Mouse (Mus musculus): ENCODE results near the gene Gpam.

Gpam gene

DNA sequence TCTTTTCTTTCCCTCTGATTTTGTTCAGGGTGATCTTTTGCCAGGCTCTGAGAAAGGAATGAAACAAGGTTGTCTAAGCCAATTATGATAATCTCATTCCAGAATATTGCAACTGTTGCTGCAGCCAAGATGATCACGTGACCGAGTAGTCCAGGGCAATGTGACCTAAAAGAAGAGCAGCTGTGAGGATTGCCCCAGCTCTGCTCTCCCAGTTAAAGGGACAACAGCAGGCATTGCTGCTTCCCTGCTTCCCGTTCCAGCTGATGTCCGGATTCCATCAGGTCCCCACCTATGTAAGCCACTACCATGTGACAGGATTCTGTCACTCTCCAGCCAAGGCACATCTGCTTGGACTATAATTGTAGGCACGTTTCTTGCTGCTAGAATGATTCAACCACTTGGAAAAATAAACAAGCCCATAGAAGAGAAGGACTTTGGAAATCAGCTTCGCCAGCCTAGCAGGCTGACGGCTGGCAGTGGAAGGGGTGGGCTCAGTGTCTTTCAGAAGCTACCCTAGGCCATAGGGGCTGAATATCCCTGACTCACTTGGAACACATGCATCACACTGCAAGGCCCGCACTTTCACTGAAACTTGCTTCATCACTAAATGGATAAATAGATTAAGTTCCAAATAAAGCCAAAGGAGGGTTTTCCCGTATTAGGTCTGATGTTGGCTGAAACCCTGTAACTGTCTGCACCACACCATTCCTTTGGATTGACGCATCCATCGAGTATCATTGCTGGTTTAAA is 23.8 kb downstream of the Gpam start:
- DNase-seq (ENCODE audit: low read depth, low spot score): peak; percentile 77

DNA sequence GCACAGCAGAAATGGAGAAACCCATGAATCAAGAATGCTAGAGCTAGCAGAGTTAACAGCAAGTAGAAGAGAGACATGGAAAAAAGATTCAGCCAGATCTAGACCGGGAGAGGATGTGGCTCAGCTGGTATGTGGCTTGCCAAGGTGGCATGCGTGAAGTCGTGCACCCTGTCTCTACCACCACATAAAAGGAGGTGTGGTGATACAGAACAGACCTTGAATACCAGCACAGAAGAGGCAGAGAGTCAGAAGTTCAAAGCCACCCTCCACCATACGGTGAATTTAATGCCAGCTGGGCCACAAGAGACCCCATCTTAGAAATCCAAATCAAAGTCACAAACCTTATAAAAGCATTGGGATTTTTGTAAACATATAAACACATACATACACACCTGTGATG is 25.4 kb downstream of the Gpam start:
- DNase-seq (ENCODE audit: low read depth, low spot score): no peak

- no peak for DNase-seq (ENCODE audit: low read depth, low spot score)
These were observed 26.6 kb downstream of the Gpam start for GRCm38 (mm10) chr19:55100227-55101140.

DNA sequence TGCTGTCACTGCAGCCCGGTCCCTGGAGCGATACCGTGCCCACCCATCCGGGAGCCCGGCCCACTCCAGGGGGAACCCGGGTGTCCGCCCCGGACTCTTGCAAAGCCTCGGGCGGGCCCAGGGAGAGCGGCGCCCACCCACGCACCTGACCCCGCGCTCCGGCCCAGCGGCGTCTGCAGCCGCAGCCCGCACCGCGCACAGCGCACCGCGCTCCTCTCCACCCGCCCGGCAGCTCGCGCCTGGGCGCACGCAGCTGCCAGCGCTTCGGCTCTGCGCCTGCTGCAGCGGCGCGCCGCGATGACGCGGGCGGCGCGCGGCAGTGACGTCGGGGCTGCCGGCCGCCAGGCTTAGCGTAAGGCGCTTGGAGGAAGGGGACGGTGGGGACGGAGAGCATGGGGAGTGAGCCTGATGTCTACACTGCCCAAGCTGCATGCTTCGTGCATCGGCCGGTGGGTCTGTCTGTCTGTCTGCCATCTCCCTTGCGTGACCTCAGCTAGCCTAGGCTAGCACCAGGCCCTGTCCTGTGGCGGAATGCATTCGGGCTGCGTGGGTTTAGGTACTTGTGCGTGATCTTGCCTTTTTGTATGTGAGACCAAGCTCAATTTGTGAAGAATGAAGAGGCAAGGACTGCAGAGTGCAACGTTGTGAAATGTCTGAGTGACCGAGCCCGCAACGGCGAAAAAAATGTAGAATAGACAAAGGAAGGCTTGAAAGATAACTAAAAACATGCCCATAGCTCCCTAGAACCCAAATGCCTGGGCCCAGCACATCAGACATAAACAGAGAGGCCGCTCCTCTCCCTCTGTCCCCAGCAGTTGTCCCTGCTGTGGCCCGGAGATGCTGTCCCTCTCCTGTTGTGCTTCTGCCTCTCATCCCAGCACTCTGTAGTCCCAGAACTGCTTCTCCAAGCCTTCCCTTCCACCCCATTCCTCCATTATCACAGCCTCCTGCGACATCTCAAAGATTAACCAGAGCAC is 27.6 kb downstream of the Gpam start:
- peak; percentile 80 for DNase-seq (ENCODE audit: low read depth, low spot score)

DNA sequence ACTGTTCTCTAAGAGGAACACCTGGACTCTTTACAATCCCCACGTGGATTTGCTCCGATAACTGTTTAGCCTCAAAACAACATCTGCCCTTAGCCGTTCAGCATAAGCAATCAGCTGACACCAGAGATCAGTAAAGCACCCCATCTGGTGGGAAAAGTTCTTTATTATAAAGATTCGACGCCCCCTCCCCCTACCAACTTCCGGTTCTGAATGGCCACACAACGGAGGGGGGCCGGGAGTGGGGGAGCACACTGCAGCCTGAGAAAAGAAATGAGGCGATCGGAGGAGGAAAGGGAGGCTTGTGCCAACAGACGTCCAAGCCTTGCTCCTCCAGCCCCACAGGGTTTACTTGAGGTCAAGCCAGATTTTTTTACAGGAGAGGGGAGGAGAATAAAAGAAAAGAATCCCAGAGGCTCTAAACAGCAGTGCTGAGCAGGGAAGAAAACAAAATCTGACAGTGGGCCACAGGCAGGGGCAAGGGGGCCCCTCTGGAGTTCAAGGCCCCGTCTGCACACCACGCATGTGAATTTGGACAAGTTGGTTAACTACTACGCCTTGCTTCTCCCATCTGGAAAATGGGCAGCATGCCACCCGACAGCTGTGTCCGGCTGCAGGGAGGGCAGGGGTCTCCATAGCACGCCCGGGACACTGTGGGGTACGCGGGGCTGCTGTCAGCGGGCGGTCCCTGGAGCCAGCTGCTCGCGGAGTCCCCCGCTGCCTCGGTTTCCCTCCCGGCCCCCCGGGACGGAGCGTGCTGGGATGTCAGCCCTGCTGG is 28.4 kb downstream of the Gpam start:
- peak; percentile 29 for DNase-seq (ENCODE audit: low read depth, low spot score)

GRCm38 (mm10) chr19:55097396-55097967 is 29.6 kb downstream of the Gpam start:
- no peak for DNase-seq (ENCODE audit: low read depth, low spot score)

- DNase-seq (ENCODE audit: low read depth, low spot score): no peak
These were observed 30.4 kb downstream of the Gpam start for GRCm38 (mm10) chr19:55096666-55097065.

DNA sequence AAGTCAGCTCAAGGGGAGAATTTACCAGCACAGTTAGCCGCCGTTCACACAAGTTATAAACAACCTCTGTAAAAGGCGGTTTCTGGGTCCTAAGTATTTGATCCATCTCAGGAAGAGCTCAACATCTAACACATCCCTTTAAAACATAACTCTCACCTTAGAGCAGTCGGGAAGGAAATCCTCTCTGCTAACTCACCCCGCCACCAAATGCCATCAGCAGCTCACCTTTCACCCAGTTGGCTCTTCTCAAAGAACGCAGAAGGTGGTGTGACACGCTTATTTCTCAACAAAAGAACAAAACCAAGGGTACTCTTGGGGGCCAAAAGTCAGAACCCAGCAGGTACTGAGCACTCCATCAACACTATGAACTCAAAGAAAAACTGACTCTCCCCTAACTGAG is 31.5 kb downstream of the Gpam start:
- DNase-seq (ENCODE audit: low read depth, low spot score): no peak

DNA sequence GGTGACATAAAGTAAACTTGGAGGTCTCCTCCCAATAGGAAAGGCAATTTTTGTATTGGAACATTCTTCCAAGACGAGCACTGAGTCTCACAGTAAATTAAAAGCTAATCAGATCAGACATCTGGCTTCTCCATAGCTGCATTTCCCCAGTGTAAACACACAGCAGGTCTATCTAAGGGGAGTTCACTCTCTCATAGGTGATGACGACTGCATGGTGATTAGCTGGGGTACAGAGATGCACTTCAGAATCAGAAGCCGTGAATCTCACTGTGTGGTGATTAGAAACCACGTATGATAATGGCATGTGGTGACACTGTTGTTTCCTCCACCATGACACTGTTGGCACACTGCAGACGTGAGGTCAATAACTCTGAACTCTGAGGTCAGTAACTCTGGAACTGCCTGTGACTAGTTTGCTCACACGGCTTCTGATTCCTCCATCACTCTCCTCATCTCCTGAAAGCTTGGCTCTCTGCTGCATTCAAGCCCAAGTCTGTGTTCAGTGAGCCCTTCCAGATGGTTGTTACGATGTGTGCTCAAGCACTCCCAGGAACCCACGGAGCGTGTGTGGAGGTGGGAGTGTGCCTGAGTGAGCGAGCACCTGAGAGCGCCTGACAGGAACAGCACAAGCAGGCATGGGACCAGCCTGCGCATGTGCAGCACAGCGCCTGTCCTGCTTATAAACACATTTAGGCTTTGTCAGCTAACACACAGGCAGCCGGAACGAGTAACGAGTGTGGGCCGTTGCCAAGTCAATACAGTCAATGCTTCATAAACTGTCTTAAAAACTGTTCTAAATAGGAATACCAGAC is 35.2 kb downstream of the Gpam start:
- DNase-seq (ENCODE audit: low read depth, low spot score): no peak

GRCm38 (mm10) chr19:55090885-55091284 is 36.2 kb downstream of the Gpam start:
- no peak for DNase-seq (ENCODE audit: low read depth, low spot score)

GRCm38 (mm10) chr19:55090142-55090541 is 36.9 kb downstream of the Gpam start:
- DNase-seq (ENCODE audit: low read depth, low spot score): no peak

DNA sequence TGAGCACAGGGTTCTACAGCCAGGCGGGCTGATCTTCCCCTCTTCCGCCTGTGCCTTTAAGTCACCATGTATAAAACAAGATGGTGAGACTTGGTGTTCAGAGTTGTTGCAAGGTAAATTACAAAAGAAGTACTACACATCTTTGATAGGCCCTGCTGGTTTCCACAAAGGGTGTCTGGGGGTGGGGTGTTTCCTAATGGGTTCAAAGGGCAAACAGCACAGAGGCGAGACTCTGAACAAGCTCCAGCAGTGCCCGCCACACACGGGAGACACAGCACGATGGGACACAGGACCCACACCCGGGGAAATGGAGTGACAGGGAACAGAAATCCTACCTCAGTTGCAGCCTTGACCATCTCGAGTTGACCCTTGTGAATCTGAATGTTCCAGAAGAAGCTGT is 39.3 kb downstream of the Gpam start:
- no peak for DNase-seq (ENCODE audit: low read depth, low spot score)

DNA sequence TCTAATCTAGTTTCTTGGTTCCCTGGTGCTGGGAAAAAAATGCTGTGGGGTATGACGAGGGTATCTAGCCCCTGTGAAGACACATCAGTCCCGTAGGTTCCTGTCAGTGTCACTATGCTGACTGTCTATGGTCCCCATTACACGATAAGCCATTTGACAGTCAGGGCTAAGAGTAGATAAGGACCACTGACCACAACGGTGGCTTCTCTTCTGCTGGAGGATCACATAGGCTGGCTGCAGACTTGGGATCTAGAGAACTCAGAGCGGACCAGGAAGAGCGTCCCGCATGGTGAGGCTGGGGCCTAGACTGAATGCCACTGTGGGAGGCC is 41.2 kb downstream of the Gpam start:
- no peak for DNase-seq (ENCODE audit: low read depth, low spot score)

- no peak for DNase-seq (ENCODE audit: low read depth, low spot score)
These were observed 41.8 kb downstream of the Gpam start for GRCm38 (mm10) chr19:55084971-55085856.

DNA sequence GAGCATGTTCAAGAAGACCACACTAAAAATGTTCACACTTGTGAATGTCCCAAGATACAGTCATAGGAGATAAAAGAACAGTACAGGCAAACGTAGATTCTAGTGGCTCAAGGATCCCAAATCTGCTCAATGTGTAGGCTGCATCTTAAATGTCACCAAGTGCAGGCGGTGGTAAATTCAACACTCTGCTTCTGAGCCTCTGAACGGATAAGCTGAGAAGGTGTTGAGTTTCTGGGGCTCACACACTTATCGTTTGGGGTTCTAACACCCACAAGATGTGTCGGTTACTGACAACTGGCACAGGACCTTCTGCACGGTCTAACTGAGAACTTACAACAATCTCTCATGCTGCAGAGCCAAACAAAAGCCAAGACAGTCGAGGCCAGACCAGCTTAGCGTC is 50.2 kb downstream of the Gpam start:
- DNase-seq (ENCODE audit: low read depth, low spot score): no peak

- no peak for DNase-seq (ENCODE audit: low read depth, low spot score)
These were observed 54.0 kb downstream of the Gpam start for GRCm38 (mm10) chr19:55073004-55073403.

DNA sequence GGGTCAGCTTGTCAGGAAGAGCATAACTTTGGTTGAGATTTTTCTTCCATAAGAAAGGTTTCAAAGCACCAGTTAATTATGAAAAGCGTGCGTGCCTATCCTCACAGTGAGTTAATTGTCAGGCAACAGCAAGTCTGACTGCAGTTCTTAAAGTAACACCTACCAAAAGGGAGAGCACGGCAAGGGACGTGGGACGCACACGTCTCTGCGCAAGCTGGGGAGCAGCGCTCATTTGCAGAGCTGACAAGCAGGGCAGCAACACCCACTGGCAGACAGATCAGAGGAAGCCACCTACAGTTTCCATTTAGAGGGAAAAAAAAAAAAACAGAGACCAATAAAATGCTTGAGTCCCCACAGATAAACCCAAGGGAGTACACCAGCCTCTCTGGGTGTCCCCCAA is 58.0 kb downstream of the Gpam start:
- no peak for DNase-seq (ENCODE audit: low read depth, low spot score)

DNA sequence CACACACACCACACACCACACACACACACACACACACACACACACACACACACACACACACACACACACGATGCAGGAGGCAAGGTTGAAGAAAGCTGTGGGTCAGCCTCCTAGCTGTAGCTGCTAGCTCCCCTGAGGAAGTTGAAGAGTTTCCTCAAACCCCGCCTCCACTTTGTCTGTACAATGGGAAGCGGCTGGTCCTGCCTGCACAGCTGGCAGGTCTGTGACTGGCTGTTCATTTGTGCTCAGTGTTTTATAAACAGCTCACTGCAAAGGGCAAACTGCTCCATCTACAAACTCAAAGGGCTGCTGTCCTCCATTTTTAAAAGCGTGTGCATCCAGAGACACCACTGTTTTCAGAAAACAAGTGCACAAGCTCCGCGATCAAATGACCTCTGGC is 63.8 kb downstream of the Gpam start:
- DNase-seq (ENCODE audit: low read depth, low spot score): no peak

GRCm38 (mm10) chr19:55062501-55062900 is 64.5 kb downstream of the Gpam start:
- DNase-seq (ENCODE audit: low read depth, low spot score): no peak

All from retina, postnatal 7 days (tissue).